Mouse (Mus musculus): ENCODE results near the gene Inpp5k. TPM values are rescaled to one million over a fixed set of nuclear protein-coding genes. Genes with fewer than 3 reads are reported as not detected.
"Not testable (repeated sequence)": the region's sequence is repeated elsewhere in the genome, so short reads cannot be mapped to it uniquely, and the experiment has no call there.

Inpp5k gene
- total RNA-seq, 2 experiments from 2014 or later: 32.7 to 33.5 TPM

DNA sequence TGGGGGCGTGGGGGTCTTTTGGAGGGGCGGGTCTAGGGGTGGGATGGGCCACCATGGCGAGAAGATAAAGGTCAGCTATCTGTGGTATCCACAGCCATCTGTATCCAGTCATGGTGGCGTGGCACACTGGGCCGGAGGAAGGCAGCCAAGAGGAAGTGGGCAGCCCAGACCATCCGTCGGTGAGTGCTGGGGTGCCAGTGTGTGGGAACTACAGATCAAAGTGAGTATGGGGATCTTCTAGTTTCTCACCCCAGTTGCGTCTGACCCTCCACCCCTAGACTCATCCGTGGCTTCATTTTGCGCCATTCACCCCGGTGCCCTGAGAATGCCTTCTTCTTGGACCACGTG is 39.0 kb downstream of the Inpp5k start:
- intact Hi-C loops (cut with DNase I): no loop called here
- no peak for DNase-seq

DNA sequence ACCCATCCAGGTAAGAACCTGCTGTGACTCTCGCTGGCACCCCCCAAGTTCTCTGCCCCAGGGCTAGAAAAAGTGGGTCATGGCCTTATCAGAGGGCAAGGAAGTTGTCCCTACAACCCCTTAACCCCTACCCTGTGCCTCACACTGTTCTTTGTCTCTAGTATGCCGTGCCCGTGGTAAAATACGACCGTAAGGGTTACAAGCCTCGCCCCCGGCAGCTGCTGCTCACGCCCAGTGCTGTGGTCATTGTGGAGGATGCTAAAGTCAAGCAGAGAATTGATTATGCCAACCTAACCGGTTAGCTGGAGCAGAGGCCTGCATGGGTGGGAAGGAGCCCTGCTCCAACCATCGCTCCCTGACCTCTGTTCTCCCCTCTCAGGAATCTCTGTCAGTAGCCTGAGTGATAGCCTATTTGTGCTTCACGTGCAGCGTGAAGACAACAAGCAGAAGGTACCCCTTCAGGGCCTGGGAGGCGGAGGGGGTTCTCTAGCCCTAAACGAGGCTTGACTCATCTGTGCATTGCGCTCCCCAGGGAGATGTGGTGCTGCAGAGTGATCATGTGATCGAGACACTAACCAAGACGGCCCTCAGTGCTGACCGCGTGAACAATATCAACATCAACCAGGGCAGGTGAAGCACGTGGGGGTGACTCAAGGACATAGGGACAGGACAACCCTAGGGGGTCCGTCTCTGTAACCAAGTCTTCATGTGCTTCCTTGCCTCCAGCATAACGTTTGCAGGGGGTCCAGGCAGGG is 40.8 kb downstream of the Inpp5k start:
- intact Hi-C loops (cut with DNase I): no loop called here

DNA sequence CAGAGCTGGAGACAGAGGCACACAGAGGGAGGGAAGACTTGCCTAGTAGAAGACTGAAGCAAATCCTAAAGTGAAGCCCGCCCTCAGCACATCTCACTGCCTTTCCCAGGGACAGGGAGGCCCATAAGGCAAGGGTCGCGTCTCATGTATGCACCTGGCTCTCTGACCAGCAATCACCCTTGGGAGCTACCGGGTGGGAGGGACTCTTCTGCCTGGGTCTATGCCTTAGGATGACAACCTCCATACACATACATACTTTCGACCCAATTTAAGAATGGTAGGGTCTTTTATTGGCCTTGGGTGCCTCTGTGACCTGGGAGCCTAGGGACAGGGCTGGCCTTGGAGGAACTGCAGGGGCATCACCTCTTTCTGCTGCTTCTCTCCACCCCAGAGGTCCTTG is 42.6 kb downstream of the Inpp5k start:
- no peak for DNase-seq
- intact Hi-C loops (cut with DNase I): no loop called here

More for the DNA sequence above, 40.8 kb downstream of the Inpp5k start:
- DNase-seq: no peak

DNA sequence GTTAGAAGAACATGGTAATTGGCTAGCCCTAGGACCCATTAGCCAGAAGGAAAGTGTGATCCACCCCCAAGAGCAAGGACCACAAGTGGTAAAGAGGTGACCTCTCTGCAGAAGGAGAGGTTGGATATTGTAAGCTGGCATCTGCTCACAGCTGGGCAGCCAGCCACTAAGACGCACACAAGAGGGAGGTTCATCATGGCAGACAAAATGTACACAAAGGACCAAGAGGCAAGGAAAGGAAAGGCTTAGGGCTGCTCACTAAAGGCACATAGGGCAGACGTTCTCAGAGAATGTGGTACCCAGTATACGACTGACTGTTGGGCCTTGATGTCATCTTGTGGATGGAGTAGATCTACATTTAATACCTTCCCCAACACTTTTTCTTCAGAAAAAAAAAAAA is 44.1 kb downstream of the Inpp5k start:
- intact Hi-C loops (cut with DNase I): no loop called here
- DNase-seq: no peak

DNA sequence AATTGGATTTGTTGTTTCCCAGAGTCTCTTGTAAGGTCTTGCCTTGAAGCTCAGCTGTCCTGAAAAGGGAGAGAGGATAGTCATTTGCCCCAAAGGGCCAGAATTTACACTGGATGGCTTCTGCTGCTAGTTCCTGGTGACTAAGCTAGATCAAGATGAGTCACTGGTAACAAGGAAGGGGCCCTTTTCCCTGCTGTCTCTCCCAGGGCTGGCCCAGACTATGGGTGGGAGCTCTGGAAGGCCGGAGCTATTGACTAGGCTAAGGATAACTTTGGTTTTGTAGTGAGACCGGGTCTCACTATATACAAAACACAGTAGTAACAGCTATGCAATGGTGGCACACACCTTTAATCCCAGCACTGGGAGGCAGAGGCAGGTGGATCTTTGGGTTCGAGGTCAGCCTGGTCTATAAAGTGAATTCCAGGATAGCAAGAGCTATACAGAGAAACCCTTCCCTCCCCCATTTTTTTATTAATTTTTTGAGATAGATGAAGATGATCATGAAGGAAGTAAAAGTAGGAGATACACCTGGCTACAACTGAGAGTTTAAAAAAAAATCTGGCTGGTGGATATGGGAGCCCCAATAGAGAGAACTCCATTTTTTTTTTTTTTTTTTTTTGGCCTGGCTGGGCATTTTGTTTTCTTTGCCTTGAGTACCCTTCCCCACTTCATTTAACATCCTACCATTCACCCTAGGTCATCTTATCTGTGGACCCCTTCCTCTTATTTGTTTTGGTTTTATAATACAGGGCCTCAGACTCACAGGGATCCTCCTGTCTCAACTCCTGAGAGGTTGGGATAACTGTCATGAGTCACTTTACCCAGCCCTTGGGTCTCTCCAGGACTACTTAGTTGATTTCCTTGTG is 47.3 kb downstream of the Inpp5k start:
- intact Hi-C loops (cut with DNase I): loop anchor here (2.0 kb wide), 1 partner anchor 21 kb away; no protein-coding TSS in a partner anchor
- no peak for DNase-seq

DNA sequence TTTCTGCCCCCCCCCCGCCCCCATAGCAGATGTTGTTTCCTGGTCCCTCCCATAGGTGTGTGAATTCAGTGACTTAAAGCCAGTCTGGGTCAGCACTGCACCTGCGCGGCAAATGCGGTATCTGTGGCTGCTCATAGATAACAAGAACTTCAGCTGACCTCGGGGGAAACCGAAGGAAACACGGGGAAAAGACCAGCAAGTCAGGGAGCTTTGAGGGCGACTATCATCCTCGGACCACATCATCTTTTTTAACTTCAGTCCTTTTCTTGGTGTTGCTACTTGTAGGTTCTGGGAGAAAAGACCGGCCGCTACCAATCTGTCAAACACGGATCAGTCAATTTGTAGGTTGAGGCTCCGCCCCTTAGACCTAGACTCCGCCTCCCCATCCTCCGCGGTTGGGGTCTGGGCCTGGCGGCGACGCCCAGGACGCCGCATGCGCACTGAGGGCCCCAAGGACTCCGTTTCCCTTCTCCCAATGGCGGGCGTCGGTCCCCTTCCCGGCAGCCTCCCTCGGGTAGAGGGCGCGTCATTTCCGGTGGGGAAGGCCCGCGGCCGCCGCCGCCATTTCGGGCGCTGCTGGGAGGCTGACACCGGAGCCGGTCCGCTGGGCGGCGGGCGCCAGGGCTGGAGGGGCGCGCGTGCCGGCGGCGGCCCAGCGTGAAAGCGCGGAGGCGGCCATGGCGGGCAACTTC is 48.1 kb downstream of the Inpp5k start, which contains the start of gene Crk:
TSS of gene Crk (plus strand) at position 513 of the 692 bp plus-strand sequence.
- DNase-seq: peak; percentile 98
- intact Hi-C loops (cut with DNase I): loop anchor here (1.0 to 2.0 kb wide), 2 partner anchors 22 to 48 kb away; no protein-coding TSS in a partner anchor

DNA sequence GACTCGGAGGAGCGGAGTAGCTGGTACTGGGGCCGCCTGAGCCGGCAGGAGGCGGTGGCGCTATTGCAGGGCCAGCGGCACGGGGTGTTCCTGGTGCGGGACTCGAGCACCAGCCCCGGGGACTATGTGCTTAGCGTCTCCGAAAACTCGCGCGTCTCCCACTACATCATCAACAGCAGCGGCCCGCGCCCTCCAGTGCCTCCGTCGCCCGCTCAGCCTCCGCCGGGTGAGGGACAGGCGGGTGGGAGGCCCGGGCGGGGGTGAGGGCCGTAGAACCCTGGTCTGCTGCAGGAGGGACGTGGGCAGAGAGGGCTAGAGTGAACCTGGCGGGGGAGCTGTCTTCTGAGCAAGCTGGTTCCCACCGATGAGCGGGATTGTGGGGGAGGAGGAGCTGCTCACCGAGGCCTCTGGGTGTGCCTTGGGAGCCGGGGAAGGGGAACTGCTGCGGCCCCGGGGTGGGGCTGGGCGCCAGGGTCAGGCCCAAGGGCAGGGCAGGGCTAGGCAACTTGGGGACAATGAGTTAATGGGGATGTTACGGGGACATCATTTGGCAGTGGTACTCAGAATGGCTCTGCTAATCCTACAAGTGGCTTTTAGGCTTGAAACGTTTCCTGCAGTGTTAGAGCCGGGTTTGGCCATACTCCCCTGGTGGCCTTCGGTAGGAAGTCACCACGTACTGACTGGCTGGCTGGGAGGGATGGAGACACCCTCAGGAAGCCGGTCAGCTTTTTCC is 48.8 kb downstream of the Inpp5k start:
- DNase-seq: peak; percentile 67 to 78
- intact Hi-C loops (cut with DNase I): loop anchor here (1.0 to 2.0 kb wide), 2 partner anchors 23 to 48 kb away; no protein-coding TSS in a partner anchor

DNA sequence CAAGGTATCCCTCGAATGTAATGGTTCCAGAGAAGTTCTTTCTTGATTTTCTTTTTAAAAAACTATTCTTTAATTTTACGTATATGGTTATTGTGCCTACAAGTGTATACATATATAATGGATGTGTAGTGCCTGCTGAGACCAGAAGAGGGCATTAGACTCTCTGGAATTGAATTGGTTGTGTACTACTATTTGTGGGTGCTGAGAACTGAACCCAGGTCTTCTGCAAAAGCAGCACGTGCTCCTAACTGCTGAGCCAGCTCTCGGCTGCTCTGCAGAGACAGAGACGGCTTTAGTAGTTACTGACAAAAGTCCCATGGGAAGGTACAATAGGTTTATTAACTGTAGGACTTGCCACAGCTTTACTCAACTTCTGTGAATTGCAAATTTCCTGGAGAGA is 53.7 kb downstream of the Inpp5k start:
- DNase-seq: no peak
- intact Hi-C loops (cut with DNase I): no loop called here

DNA sequence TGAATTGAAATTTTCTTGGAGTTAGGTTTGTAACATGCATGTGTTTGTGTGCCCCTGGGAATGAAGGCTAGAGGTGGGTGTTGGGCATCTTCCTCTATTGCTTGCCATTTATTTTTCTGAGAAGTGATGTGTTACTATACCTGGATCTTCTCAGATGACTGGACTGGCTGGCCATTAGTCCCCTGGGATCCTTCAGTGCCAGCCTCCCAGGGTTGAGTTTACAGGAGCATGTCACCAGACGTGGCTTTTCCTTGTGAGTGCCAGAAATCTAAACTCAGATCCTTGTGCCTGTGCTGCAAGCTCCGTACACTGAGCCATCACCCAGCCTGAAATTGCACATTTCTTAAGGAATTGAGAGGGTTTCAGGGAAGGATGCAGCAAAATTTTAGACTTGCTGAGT is 54.2 kb downstream of the Inpp5k start:
- DNase-seq: no peak
- intact Hi-C loops (cut with DNase I): no loop called here

DNA sequence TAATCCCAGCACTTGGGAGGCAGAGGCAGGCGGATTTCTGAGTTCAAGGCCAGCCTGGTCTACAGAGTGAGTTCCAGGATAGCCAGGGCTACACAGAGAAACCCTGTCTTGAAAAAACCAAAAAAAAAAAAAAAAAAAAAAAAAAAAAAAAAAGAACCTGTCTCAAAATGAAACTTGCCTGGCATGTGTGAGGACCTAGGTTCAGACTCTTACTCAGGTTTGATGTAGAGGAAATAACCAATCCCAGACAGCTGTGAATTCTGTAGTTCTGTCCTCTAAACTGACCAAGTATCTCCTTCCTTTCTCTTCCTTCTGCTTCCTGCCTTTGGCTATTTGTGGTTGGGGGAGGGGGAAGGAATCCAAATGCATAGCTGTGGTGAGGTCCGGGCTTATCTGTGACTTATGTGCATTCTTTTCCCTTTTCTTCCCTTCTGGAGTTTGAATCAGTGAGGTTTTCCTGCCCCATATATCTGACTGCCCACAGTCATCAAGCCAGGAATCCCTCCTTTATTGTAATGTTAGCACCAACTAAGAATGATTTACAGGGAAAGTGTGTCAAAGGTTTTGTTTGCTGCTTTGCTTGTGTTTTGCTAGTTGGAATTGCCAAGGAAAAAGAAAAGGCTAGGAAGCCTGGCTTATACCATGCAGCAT is 56.7 kb downstream of the Inpp5k start:
- intact Hi-C loops (cut with DNase I): no loop called here
- DNase-seq: no peak

DNA sequence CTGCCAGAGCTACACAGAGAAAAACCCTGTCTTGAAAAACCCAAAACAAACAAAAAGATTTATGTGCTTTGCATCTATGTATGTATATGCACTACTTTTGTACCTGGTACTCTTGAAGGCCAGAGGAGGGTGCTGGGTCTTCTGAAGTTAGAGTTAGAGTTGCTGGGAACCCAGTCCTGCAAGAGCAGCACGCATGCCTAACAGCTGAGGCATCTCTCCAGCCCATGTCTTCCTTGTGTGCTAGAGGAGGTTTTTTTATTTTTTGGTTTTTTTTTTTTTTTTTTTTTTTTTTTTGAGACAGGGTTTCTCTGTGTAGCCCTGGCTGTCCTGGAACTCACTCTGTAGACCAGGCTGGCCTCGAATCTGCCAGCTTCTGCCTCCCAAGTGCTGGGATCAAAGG is 57.3 kb downstream of the Inpp5k start:
- no peak for DNase-seq
- intact Hi-C loops (cut with DNase I): no loop called here

DNA sequence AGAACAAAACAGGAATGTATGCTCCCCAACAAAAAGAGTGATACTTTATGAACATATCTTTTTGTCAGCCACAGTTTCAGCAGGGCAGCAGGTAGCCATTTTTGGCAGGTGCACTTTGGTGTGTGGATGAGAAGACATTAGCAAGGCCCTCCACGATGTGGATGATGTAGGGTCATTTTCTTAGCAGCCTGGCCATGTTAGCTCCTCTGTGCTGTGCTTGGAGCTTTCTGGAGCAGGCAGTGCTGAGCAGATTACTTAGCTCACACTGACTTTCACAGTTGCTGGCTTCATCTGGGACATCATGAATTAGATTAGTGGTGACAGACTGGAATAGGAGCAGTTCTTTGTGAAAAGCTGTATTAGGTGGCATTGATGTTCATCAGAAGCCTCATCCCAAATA is 59.2 kb downstream of the Inpp5k start:
- intact Hi-C loops (cut with DNase I): no loop called here

DNA sequence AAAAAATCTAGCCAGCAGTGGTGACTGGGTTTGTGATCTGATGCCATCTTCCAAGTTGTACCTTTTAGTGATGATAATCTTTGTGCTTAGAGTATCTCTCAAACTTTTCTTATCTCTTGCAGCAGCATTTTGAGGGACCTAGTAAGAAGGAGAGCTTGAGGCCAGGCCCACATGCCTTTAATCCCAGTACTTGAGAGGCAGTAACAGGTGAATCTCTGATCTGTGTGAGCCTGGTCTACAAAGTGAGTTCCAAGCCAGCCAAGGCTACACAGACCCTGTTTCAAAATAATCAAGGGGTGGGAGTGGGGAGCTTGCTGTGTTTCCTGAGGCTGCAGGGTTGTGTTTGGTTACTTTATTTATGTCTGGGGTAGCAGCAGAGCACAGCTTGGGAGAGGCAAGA is 60.3 kb downstream of the Inpp5k start:
- no peak for DNase-seq
- intact Hi-C loops (cut with DNase I): no loop called here

More for the DNA sequence above, 59.2 kb downstream of the Inpp5k start:
- no peak for DNase-seq

DNA sequence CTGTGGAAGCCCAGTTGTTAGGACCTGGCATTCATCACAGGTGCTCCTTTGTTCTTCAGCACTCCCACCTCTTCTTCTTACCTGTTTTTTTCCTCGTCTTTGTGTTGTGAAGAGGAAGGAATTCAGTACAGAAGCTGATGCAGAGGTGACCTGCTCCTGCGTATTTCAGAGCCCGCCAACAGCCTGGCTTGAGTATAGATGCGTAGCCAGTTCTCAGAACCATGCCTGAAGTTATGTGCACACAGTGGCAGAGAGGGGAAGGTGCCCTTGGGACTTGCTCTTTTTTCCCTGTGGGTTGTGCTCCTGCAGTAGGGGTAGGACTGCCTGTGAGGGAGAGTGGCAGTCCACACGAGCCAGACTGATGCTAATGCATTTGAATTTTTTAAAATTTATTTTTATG is 62.8 kb downstream of the Inpp5k start:
- intact Hi-C loops (cut with DNase I): no loop called here
- DNase-seq: no peak

DNA sequence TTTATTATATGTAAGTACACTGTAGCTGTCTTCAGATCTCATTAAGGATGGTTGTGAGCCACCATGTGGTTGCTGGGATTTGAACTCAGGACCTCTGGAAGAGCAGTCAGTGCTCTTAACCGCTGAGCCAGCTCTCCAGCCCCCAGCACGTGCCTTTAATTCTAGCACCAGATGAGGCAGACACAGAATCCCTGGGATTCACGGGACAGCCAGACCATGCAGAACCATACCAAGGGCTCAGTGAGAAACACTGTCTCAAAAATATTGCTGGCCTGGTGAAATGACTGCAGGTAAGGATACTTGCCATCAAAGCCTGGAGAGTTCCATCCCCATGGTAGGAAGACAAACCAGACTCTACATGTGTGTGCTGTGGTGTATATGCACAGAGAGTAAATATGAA is 66.7 kb downstream of the Inpp5k start:
- intact Hi-C loops (cut with DNase I); DNase-seq: not testable (repeated sequence)

Other genes with a start within 250 kb of the Inpp5k start
- gene Serpinf1, start 208.3 kb upstream of the Inpp5k start, total RNA-seq (2021): 10 to 100 TPM; 25.4 to 26.1 TPM
- gene Serpinf2, start 191.4 kb upstream of the Inpp5k start, total RNA-seq (2021): not detected
- gene Wdr81, start 176.3 kb upstream of the Inpp5k start, total RNA-seq (2021): 10 to 100 TPM in 1 of 2 experiments, 1 to 10 TPM in 1; 8.7 to 10.4 TPM
- 1 to 10 TPM; 5.4 to 7.1 TPM for gene Tlcd2, start 169.3 kb upstream of the Inpp5k start, total RNA-seq (2021)
- gene Prpf8, start 144.2 kb upstream of the Inpp5k start, total RNA-seq (2021): 10 to 100 TPM; 82.9 to 92.8 TPM
- gene Rilp, start 120.9 kb upstream of the Inpp5k start, total RNA-seq (2021): 10 to 100 TPM; 51.4 to 52.3 TPM
- gene Scarf1, start 117.4 kb upstream of the Inpp5k start, total RNA-seq (2021): 10 to 100 TPM in 1 of 2 experiments, 1 to 10 TPM in 1; 9.1 to 10.3 TPM
- gene Slc43a2, start 99.3 kb upstream of the Inpp5k start, total RNA-seq (2021): 10 to 100 TPM; 17.7 to 22.2 TPM
- gene Pitpna, start 42.9 kb upstream of the Inpp5k start, total RNA-seq (2021): 100 to 1,000 TPM; 103 to 112 TPM
- 100 to 1,000 TPM; 110 to 122 TPM for gene Myo1c, start 19.5 kb downstream of the Inpp5k start, total RNA-seq (2021)
- 10 to 100 TPM; 78.4 to 84.2 TPM for gene Crk, start 48.3 kb downstream of the Inpp5k start, total RNA-seq (2021)
- gene Ywhae, start 101.9 kb downstream of the Inpp5k start, total RNA-seq (2021): 100 to 1,000 TPM; 561 to 563 TPM
- gene Doc2b, start 165.1 kb downstream of the Inpp5k start, total RNA-seq (2021): under 1 TPM; 0.46 to 0.61 TPM

Data from heart, postnatal 36 days (tissue).